Mouse (Mus musculus): ENCODE measurements around the gene Prr36.

DNA sequence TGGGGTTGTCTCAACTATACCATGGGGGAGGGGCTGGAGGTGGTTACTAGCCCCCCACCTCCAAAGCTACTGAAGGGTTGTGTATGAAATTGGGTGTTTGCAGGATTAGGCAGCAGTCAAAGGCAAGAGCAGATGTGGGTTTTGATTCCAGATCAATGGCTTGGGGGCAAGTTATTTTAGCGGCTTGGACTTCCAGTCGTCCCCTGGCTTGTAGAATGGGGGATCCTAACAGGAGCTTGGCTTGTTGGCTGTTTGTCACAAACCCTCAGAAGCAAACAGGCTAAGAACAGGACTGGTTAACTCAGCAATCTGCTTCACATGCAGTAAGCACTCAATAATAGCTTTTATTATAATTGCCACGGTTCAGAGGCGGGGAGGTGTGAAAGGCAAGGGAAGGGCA is 40.1 kb upstream of the Prr36 start:
- no peak for TF ChIP-seq CTCF (IDR thresholded peaks at IDR 0.05; ENCODE audit: control insufficient read depth, insufficient read depth, insufficient read length)
- no peak for TF ChIP-seq MYOG (IDR thresholded peaks at IDR 0.05; ENCODE audit: control insufficient read depth, extremely low read depth, insufficient read length)
- TF ChIP-seq MAX (IDR thresholded peaks at IDR 0.05) = no peak

Measured in C2C12 (cell line).